Mouse (Mus musculus) heart, embryonic 10.5 days (tissue): ENCODE results near the gene Lpar5. TPM values are rescaled to one million over a fixed set of nuclear protein-coding genes. Genes with fewer than 3 reads are reported as not detected.
A peak's percentile ranks its signal among the peaks of the same experiment; 100 is the strongest.
"Not testable (repeated sequence)": the region's sequence is repeated elsewhere in the genome, so short reads cannot be mapped to it uniquely, and the experiment has no call there.

Experiments
- DNase-seq: peaks from one replicate; pipeline ENCODE4 v3.0.0-alpha.2; 2017; ENCODE audit warnings: low spot score
- H3K27ac ChIP-seq: fragments of 300-500 bp; sonication (generic); 2 replicates; pipeline ENCODE4 v1.5.1; 2016; ENCODE audit warnings: mild to moderate bottlenecking
- H3K27me3 ChIP-seq: fragments of 300-500 bp; sonication (generic); 2 replicates; pipeline ENCODE4 v1.6.1; 2016; ENCODE audit warnings: mild to moderate bottlenecking; ENCODE audit not compliant: poor library complexity, insufficient read depth, severe bottlenecking
- H3K36me3 ChIP-seq: fragments of 300-500 bp; sonication (generic); 2 replicates; pipeline ENCODE4 v1.6.1; 2016; ENCODE audit warnings: mild to moderate bottlenecking, moderate library complexity
- H3K4me1 ChIP-seq: fragments of 300-500 bp; sonication (generic); 2 replicates; pipeline ENCODE4 v1.6.1; 2016; ENCODE audit warnings: mild to moderate bottlenecking
- H3K4me3 ChIP-seq: fragments of 300-500 bp; sonication (generic); 2 replicates; pipeline ENCODE4 v1.5.1; 2016; ENCODE audit warnings: mild to moderate bottlenecking, moderate library complexity
- H3K9me3 ChIP-seq: fragments of 300-500 bp; sonication (generic); 2 replicates; pipeline ENCODE4 v1.6.1; 2016; ENCODE audit warnings: mild to moderate bottlenecking, moderate library complexity
- WGBS: fragments of 180-500 bp; shearing (Covaris S2); methylation state at CpG from one replicate; pipeline ENCODE4 v1.1.7; 2016; 5-methylcytosine and 5-hydroxymethylcytosine counted together
- polyA plus RNA-seq: library from polyadenylated mRNA; unstranded; fragments of >200 nt; fragmentation: Nextera tagmentation; extraction: Ambion mirVana; gene quantifications from 2 replicates; pipeline ENCODE4 v1.2.1, GENCODE M21; 2016

The Lpar5 gene
- polyA plus RNA-seq, 1 experiment from 2014 or later, result 0.38 TPM

GRCm38 (mm10) chr6:125062511-125062910 lies 5.2 kb upstream of the Lpar5 start:
- no peaks in the 10 kb centered on the region for H3K9me3 ChIP-seq
- H3K4me1 ChIP-seq, result peaks cover 18% of the 10 kb centered on the region
- H3K27me3 ChIP-seq, result no peaks in the 10 kb centered on the region
- no peak for DNase-seq
- no peak overlapping the region for H3K27ac ChIP-seq
- H3K4me3 ChIP-seq, result no peak overlapping the region
- WGBS, result 80% methylated on average over 5 of the region's 5 CpGs
- no peaks in the 10 kb centered on the region for H3K36me3 ChIP-seq

- Histone ChIP-seq H3K9me3 (no peaks in the 10 kb centered on the region), H3K4me1 (peaks cover 18% of the 10 kb centered on the region), H3K27ac (no peak overlapping the region), H3K36me3 (no peaks in the 10 kb centered on the region), H3K4me3 (no peak overlapping the region), H3K27me3 (peaks cover 7% of the 10 kb centered on the region; the same call in 1 of the 2 replicates)
- no peak for DNase-seq
- 79% methylated on average over 6 of the region's 6 CpGs for WGBS
These were observed 3.8 kb upstream of the Lpar5 start for GRCm38 (mm10) chr6:125063906-125064305.

GRCm38 (mm10) chr6:125065223-125065622 lies 2.5 kb upstream of the Lpar5 start:
- not testable (repeated sequence) for H3K9me3 ChIP-seq, DNase-seq, H3K4me3 ChIP-seq, H3K36me3 ChIP-seq, H3K27ac ChIP-seq, H3K27me3 ChIP-seq
- H3K4me1 ChIP-seq, result peaks cover 18% of the 10 kb centered on the region
- no CpG with 5 or more reads among the region's 1 CpGs for WGBS

- Histone ChIP-seq H3K27ac (no peak overlapping the region), H3K27me3 (peaks cover 12% of the 10 kb centered on the region), H3K9me3 (no peaks in the 10 kb centered on the region), H3K36me3 (no peaks in the 10 kb centered on the region), H3K4me1 (peaks cover 12% of the 10 kb centered on the region), H3K4me3 (no peak overlapping the region)
- 75% methylated on average over 18 of the region's 18 CpGs for WGBS
- DNase-seq, result no peak
These were observed 3.6 kb downstream of the Lpar5 start for GRCm38 (mm10) chr6:125071170-125071895.

- DNase-seq, result no peak
- 32% methylated on average over 2 of the region's 2 CpGs for WGBS
- peaks cover 12% of the 10 kb centered on the region for H3K27me3 ChIP-seq
- no peaks in the 10 kb centered on the region for H3K36me3 ChIP-seq
- H3K9me3 ChIP-seq, result no peaks in the 10 kb centered on the region
- H3K27ac ChIP-seq, result 0 out of 2 replicates have a peak overlapping the region, but pooled peaks have one; percentile 32
- H3K4me3 ChIP-seq, result no peak overlapping the region
- peaks cover 12% of the 10 kb centered on the region for H3K4me1 ChIP-seq
These were observed 4.2 kb downstream of the Lpar5 start for GRCm38 (mm10) chr6:125071896-125072279.

- no peaks in the 10 kb centered on the region for H3K36me3 ChIP-seq
- peaks cover 4% of the 10 kb centered on the region for H3K27me3 ChIP-seq
- H3K27ac ChIP-seq, result no peak overlapping the region
- H3K4me1 ChIP-seq, result peaks cover 12% of the 10 kb centered on the region
- no peak overlapping the region for H3K4me3 ChIP-seq
- WGBS, result 62% methylated on average over 8 of the region's 8 CpGs
- H3K9me3 ChIP-seq, result no peaks in the 10 kb centered on the region
- DNase-seq, result no peak
These were observed 6.1 kb downstream of the Lpar5 start for GRCm38 (mm10) chr6:125073825-125074224.

GRCm38 (mm10) chr6:125081394-125081793 lies 13.7 kb downstream of the Lpar5 start:
- Histone ChIP-seq H3K4me1 (peaks cover 16% of the 10 kb centered on the region), H3K9me3 (no peaks in the 10 kb centered on the region), H3K36me3 (no peaks in the 10 kb centered on the region), H3K4me3 (peak overlapping the region; percentile 64), H3K27ac (peak overlapping the region; percentile 87), H3K27me3 (peaks cover 27% of the 10 kb centered on the region; the same call in 1 of the 2 replicates)
- 24% methylated on average over 25 of the region's 25 CpGs for WGBS
- DNase-seq, result no peak

GRCm38 (mm10) chr6:125081797-125082560 lies 14.3 kb downstream of the Lpar5 start:
- peaks cover 27% of the 10 kb centered on the region; the same call in 1 of the 2 replicates for H3K27me3 ChIP-seq
- no peaks in the 10 kb centered on the region for H3K9me3 ChIP-seq
- 21% methylated on average over 45 of the region's 45 CpGs for WGBS
- H3K4me1 ChIP-seq, result peaks cover 16% of the 10 kb centered on the region
- no peaks in the 10 kb centered on the region for H3K36me3 ChIP-seq
- peak; percentile 97 for DNase-seq
- peak overlapping the region; percentile 64 for H3K4me3 ChIP-seq
- peak overlapping the region; percentile 87 for H3K27ac ChIP-seq

GRCm38 (mm10) chr6:125082801-125083386 lies 15.2 kb downstream of the Lpar5 start:
- WGBS, result 86% methylated on average over 7 of the region's 7 CpGs

GRCm38 (mm10) chr6:125084424-125084823 lies 16.7 kb downstream of the Lpar5 start:
- no peaks in the 10 kb centered on the region for H3K9me3 ChIP-seq
- 11% methylated on average over 4 of the region's 4 CpGs for WGBS
- peaks cover 27% of the 10 kb centered on the region for H3K4me1 ChIP-seq
- no peak overlapping the region for H3K4me3 ChIP-seq
- H3K36me3 ChIP-seq, result no peaks in the 10 kb centered on the region
- no peak for DNase-seq
- peak overlapping the region; percentile 42; the same call in 1 of the 2 replicates for H3K27ac ChIP-seq
- H3K27me3 ChIP-seq, result peaks cover 27% of the 10 kb centered on the region; the same call in 1 of the 2 replicates

More at GRCm38 (mm10) chr6:125082801-125083386, 15.2 kb downstream of the Lpar5 start:
- no peak for DNase-seq
- H3K27me3 ChIP-seq, result peaks cover 27% of the 10 kb centered on the region; the same call in 1 of the 2 replicates
- no peaks in the 10 kb centered on the region for H3K9me3 ChIP-seq
- H3K4me3 ChIP-seq, result no peak overlapping the region
- no peaks in the 10 kb centered on the region for H3K36me3 ChIP-seq
- peaks cover 16% of the 10 kb centered on the region for H3K4me1 ChIP-seq
- no peak overlapping the region for H3K27ac ChIP-seq

GRCm38 (mm10) chr6:125087937-125088336 lies 20.2 kb downstream of the Lpar5 start:
- H3K4me1 ChIP-seq, result peaks cover 34% of the 10 kb centered on the region
- H3K27ac ChIP-seq, result peak overlapping the region; percentile 90
- no peaks in the 10 kb centered on the region for H3K36me3 ChIP-seq
- H3K9me3 ChIP-seq, result no peaks in the 10 kb centered on the region
- WGBS, result 83% methylated on average over 3 of the region's 3 CpGs
- no peak overlapping the region for H3K4me3 ChIP-seq
- DNase-seq, result no peak
- peaks cover 7% of the 10 kb centered on the region; the same call in 1 of the 2 replicates for H3K27me3 ChIP-seq

- no peaks in the 10 kb centered on the region for H3K9me3 ChIP-seq
- peak; percentile 94 for DNase-seq
- WGBS, result 5% methylated on average over 20 of the region's 20 CpGs
- no peaks in the 10 kb centered on the region for H3K36me3 ChIP-seq
- H3K4me1 ChIP-seq, result peaks cover 32% of the 10 kb centered on the region
- H3K4me3 ChIP-seq, result peak overlapping the region; percentile 48
- no peaks in the 10 kb centered on the region for H3K27me3 ChIP-seq
- H3K27ac ChIP-seq, result peak overlapping the region; percentile 90
These were observed 21.0 kb downstream of the Lpar5 start for GRCm38 (mm10) chr6:125088561-125089321.
